Mouse (Mus musculus) midbrain, embryonic 15.5 days (tissue): ENCODE measurements around the gene Pdzd2. TPM values are rescaled to one million over a fixed set of nuclear protein-coding genes. Genes with fewer than 3 reads are reported as not detected.

Experiments
- ATAC-seq: fragments of 200-750 bp; cut with Nextera tagmentation; replicated peaks from 2 replicates; pipeline ENCODE4 v1.8.0; 2017; ENCODE audit warnings: moderate TSS enrichment
- H3K27ac ChIP-seq: fragments of 300-500 bp; sonication (generic); 2 replicates; pipeline ENCODE4 v1.5.1; 2015; ENCODE audit warnings: mild to moderate bottlenecking, inconsistent platforms
- H3K27me3 ChIP-seq: fragments of 300-500 bp; sonication (generic); replicated peaks from 2 replicates; pipeline ENCODE4 v1.6.1; 2015; ENCODE audit warnings: inconsistent platforms
- H3K36me3 ChIP-seq: fragments of 300-500 bp; sonication (generic); replicated peaks from 2 replicates; pipeline ENCODE4 v1.6.1; 2015; ENCODE audit warnings: inconsistent platforms
- H3K4me1 ChIP-seq: fragments of 300-500 bp; sonication (generic); 2 replicates; pipeline ENCODE4 v1.6.1; 2015; ENCODE audit warnings: inconsistent platforms
- H3K4me2 ChIP-seq: fragments of 300-500 bp; sonication (generic); 2 replicates; pipeline ENCODE4 v1.6.1; 2015; ENCODE audit warnings: inconsistent platforms, mild to moderate bottlenecking, moderate library complexity
- H3K4me3 ChIP-seq: fragments of 300-500 bp; sonication (generic); 2 replicates; pipeline ENCODE4 v1.5.1; 2015; ENCODE audit warnings: mild to moderate bottlenecking, inconsistent platforms
- H3K9ac ChIP-seq: fragments of 300-500 bp; sonication (generic); 2 replicates; pipeline ENCODE4 v1.6.1; 2015; ENCODE audit warnings: mild to moderate bottlenecking, inconsistent platforms
- H3K9me3 ChIP-seq: fragments of 300-500 bp; sonication (generic); 2 replicates; pipeline ENCODE4 v1.6.1; 2016; ENCODE audit warnings: inconsistent platforms
- WGBS: fragments of 180-500 bp; shearing (Covaris S2); methylation state at CpG from one replicate; pipeline ENCODE4 v1.1.7; 2015; ENCODE audit warnings: mixed read lengths; 5-methylcytosine and 5-hydroxymethylcytosine counted together
- microRNA-seq: library from miRNA; unstranded; fragments of <30 nt; microRNA quantifications from one replicate; pipeline ENCODE4, GENCODE M21; 2016
- polyA plus RNA-seq: library from polyadenylated mRNA; unstranded; fragments of >200 nt; fragmentation: Nextera tagmentation; extraction: Ambion mirVana; gene quantifications from 2 replicates; pipeline ENCODE4 v1.2.1, GENCODE M21; 2015

Pdzd2 gene
- polyA plus RNA-seq, 1 experiment from 2014 or later, result 17.5 TPM

DNA sequence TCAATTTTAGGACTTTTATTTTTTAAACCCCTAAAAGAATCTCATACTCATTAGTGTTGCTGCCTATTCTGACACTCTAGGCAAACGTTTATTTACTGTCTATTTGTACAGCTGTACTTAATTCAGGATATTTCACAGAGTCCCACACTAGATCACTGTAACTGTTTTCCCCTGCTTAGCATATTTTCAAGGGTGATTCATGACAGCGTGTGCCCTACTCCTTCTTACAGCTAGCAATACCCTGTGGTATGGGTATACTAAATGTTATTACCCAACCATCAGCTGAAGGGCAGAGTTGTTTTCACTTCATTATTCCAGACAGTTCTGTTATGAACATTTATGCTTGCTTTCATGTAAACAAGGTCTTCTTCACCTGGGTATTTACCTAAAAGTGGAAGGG is 423.7 kb downstream of the Pdzd2 start:
- no peak for ATAC-seq
- H3K36me3 ChIP-seq, result no peaks in the 10 kb centered on the region
- H3K27me3 ChIP-seq, result peaks cover 4% of the 10 kb centered on the region; the same call in 1 of the 2 replicates
- no peak overlapping the region for H3K9ac ChIP-seq
- H3K9me3 ChIP-seq, result no peaks in the 10 kb centered on the region
- no peak overlapping the region for H3K4me3 ChIP-seq
- H3K27ac ChIP-seq, result no peak overlapping the region
- H3K4me2 ChIP-seq, result no peak overlapping the region
- WGBS, result 78% methylated on average over 2 of the region's 2 CpGs
- H3K4me1 ChIP-seq, result peaks cover 4% of the 10 kb centered on the region; the same call in 1 of the 2 replicates

DNA sequence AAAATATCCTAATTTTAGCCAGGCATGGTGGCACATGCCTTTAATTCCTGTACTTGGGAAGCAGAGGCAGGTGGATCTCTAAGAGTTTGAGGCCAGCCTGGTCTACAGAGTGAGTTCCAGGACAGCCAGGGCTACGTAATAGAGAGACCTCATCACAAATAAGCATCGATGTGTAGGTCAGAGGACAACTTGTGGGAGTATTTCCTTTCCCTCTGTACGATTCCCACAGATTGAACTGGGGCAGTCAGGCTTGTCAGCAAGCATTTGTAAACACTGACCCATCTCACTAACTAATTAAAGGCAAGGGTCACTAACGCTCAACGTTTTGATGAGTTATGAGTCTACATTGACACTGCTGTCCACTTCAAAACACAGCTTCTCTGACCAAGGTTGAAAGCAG is 425.1 kb downstream of the Pdzd2 start:
- no peak for ATAC-seq
- no peak overlapping the region for H3K4me3 ChIP-seq

DNA sequence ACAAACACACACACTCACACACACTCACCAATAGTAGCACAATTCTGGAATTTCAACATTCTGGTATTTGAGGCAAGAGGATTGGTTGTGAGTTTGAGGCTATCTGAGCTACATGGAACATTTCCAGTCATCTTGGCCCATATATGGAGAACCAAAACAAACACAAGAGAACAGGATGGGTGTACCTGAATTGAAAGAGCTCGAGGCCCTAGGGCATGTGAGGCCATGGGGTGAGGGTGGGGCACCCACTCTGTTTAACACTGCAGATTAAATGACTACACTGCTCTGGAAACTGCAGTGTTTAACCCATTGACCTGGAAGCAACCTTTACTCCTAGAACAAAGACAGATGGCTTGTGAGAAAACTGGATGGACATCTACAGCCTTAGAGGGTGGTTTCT is 426.5 kb downstream of the Pdzd2 start:
- Histone ChIP-seq H3K9ac (no peak overlapping the region), H3K4me2 (no peak overlapping the region), H3K27me3 (no peaks in the 10 kb centered on the region), H3K27ac (no peak overlapping the region), H3K9me3 (no peaks in the 10 kb centered on the region), H3K4me1 (no peaks in the 10 kb centered on the region), H3K4me3 (no peak overlapping the region), H3K36me3 (no peaks in the 10 kb centered on the region)
- no peak for ATAC-seq
- 36% methylated on average over 1 of the region's 1 CpGs for WGBS

More for the DNA sequence above, 425.1 kb downstream of the Pdzd2 start:
- Histone ChIP-seq H3K27me3 (0 out of 2 replicates have a peak, but pooled peaks cover 4% of the 10 kb centered on the region), H3K36me3 (no peaks in the 10 kb centered on the region), H3K4me2 (no peak overlapping the region), H3K9me3 (no peaks in the 10 kb centered on the region), H3K27ac (no peak overlapping the region), H3K9ac (no peak overlapping the region), H3K4me1 (no peaks in the 10 kb centered on the region)
- 84% methylated on average over 5 of the region's 5 CpGs for whole genome bisulfite sequencing

DNA sequence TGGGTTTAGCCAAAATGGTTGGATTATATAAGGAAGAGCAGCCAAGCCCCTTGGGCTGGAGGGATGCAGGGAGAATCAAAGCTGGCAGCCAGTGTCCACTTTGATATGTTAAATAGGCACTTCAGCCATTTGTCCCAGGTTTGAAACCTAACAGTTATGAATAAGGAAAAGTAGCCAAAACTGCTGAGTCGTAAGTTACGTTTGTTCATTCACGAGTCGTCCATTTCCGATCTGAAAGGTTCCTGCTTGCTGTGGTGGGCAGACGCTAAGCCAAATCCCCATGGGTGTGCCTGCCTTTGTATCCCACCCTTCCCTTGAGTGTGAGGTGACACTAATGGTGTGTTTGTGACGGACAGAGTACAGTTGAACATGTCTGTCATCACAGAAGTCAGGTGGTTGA is 428.3 kb downstream of the Pdzd2 start:
- ATAC-seq, result no peak
- H3K36me3 ChIP-seq, result no peaks in the 10 kb centered on the region
- WGBS, result 86% methylated on average over 7 of the region's 7 CpGs

DNA sequence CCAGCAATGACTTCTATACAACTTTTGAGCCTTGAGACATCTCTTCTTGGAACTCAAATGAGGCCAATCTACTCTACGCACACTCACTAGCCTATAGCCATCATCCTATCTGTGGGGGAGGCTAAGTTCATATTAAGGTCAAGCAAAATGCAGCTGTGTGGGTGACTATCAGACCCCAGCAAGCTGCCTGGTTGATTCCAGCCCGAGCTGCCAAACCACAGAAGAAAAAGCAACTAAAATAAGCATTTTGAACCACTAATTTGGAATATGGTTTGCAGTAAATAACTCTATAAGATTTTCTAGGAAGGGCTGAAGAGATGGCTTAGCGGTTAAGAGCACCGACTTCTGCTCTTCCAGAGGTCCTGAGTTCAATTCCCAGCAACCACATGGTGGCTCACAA is 429.0 kb downstream of the Pdzd2 start:
- 88% methylated on average over 4 of the region's 4 CpGs for WGBS
- H3K27ac ChIP-seq, result no peak overlapping the region
- no peak for ATAC-seq

More for the DNA sequence above, 428.3 kb downstream of the Pdzd2 start:
- Histone ChIP-seq H3K27me3 (no peaks in the 10 kb centered on the region), H3K9me3 (no peaks in the 10 kb centered on the region), H3K27ac (no peak overlapping the region), H3K4me2 (no peak overlapping the region), H3K9ac (no peak overlapping the region), H3K4me1 (no peaks in the 10 kb centered on the region), H3K4me3 (no peak overlapping the region)

More for the DNA sequence above, 429.0 kb downstream of the Pdzd2 start:
- H3K4me3 ChIP-seq, result no peak overlapping the region
- H3K9ac ChIP-seq, result no peak overlapping the region
- H3K9me3 ChIP-seq, result no peaks in the 10 kb centered on the region
- H3K36me3 ChIP-seq, result no peaks in the 10 kb centered on the region
- no peak overlapping the region for H3K4me2 ChIP-seq
- H3K27me3 ChIP-seq, result no peaks in the 10 kb centered on the region
- no peaks in the 10 kb centered on the region for H3K4me1 ChIP-seq

Small RNAs within 50 kb of the gene (microRNA-seq; reads per million reads assigned to microRNA genes)
- gene Gm24135 (not detected), gene Gm24302 (not detected)

Other genes starting within 250 kb of the Pdzd2 start
- 33.8 and 37.0 TPM in 2 replicates for gene 6030458C11Rik, start 84.7 kb upstream of the Pdzd2 start, polyA plus RNA-seq
- 54.0 and 57.5 TPM in 2 replicates for gene Drosha, start 84.9 kb upstream of the Pdzd2 start, polyA plus RNA-seq